Mouse (Mus musculus): Measurements from ENCODE around the gene Ftl1-ps1. TPM values are rescaled to one million over a fixed set of nuclear protein-coding genes. Genes with fewer than 3 reads are reported as not detected.
A peak's percentile ranks its signal among the peaks of the same experiment; 100 is the strongest.

Ftl1-ps1 gene
- total and polyA plus RNA-seq, 2 experiments, result 77.4 to 106 TPM

DNA sequence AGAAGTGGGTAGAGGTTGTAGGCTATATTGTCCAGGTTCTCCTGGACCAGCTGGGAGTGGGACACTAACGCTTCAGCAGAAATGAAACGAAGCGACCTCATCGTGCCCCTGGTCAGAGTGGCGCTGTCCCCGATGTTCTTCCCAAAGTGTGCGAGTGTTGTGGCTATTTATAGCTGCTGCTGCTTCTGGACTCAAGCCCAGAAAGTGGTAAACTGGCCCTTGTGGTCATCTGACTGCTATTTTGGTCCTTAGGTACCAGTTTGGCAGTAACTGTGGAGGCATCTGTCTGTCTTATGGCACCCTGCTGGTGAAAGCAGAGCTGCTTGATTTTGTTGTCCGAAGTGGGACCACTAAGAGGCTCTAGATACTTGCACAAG lies 35.6 kb upstream of the Ftl1-ps1 start, which contains the start of gene Lrrc14b:
TSS of gene Lrrc14b (minus strand) at position 147 of the 377 bp plus-strand sequence.
- 13% methylated on average over 8 of the region's 8 CpGs for WGBS
- no peaks in the 10 kb centered on the region for H3K79me2 ChIP-seq (ENCODE audit: control insufficient read depth, insufficient read depth, low read length)
- no peaks in the 10 kb centered on the region for H3K27me3 ChIP-seq (ENCODE audit: control insufficient read depth, insufficient read depth, low read length)
- H3K9ac ChIP-seq (ENCODE audit: low read depth, low read length), result peak within 1 kb of the TSS; percentile 10; the same call in 1 of the 2 replicates
- peak within 1 kb of the TSS; percentile 1; the same call in 1 of the 2 replicates for H3K27ac ChIP-seq (replicated peaks; ENCODE audit: insufficient read depth, low read depth, low read length)
- H3K36me3 ChIP-seq (ENCODE audit: control insufficient read depth, insufficient read depth, low read length), result peaks cover 6% of the 10 kb centered on the region
- H3K4me3 ChIP-seq (ENCODE audit: insufficient read depth, low read depth, low read length), result peak within 1 kb of the TSS; percentile 19; the same call in 1 of the 2 replicates
- peak; percentile 74 for DNase-seq (ENCODE audit: extremely low read depth, low read depth, low spot score)
- TF ChIP-seq POLR2A (IDR thresholded peaks at IDR 0.05; ENCODE audit: extremely low read depth, insufficient read depth, low read length) (no peak), CTCF (IDR thresholded peaks at IDR 0.05; ENCODE audit: low read depth, low read length) (no peak)
- peaks cover 7% of the 10 kb centered on the region; the same call in 1 of the 2 replicates for H3K4me1 ChIP-seq (ENCODE audit: control insufficient read depth, insufficient read depth, low read length)

DNA sequence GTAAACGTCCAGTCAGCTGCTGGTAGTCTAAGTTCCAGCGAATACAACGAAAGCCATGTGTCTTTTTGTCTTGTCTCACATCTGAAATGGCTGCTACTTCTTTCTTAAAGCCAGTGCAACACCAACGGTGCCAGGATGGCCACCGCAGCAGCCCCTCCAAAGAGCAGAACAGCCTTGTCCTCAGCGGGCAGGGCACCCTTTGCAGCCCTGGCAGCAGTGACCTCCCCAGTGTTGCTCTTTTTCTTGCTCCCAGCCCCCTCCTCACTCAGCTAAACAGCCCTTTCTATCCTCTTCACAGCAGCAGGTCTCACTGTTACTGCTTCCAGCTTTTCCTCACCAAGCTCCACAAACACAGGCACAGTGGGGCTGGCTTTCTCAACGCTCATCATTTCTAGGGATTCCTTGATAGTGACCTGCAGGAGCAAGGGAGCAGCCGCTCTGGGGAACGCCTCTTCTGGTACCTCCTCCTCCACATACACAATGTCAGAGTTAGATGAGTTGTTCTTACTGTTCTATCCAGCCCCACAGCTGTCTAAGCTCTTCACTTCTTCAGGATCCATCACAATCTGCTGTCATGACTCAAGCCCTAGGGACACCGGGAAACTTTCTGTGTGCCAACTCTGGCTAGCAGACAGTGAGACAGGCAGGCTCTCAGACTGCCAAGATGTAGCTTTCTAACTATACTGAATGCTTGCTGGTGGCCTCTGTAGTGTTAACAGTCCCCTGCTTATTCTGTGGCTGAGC lies 17.8 kb upstream of the Ftl1-ps1 start:
- Histone ChIP-seq H3K27me3 (ENCODE audit: control insufficient read depth, insufficient read depth, low read length) (no peaks in the 10 kb centered on the region), H3K4me3 (ENCODE audit: insufficient read depth, low read depth, low read length) (no peak overlapping the region), H3K79me2 (ENCODE audit: control insufficient read depth, insufficient read depth, low read length) (no peaks in the 10 kb centered on the region), H3K27ac (replicated peaks; ENCODE audit: insufficient read depth, low read depth, low read length) (no peak overlapping the region), H3K9ac (ENCODE audit: low read depth, low read length) (no peak overlapping the region), H3K4me1 (ENCODE audit: control insufficient read depth, insufficient read depth, low read length) (no peaks in the 10 kb centered on the region), H3K36me3 (ENCODE audit: control insufficient read depth, insufficient read depth, low read length) (peaks cover 10% of the 10 kb centered on the region)
- 82% methylated on average over 10 of the region's 10 CpGs for WGBS
- no peak for TF ChIP-seq CTCF (IDR thresholded peaks at IDR 0.05; ENCODE audit: low read depth, low read length)
- TF ChIP-seq POLR2A (IDR thresholded peaks at IDR 0.05; ENCODE audit: extremely low read depth, insufficient read depth, low read length), result no peak
- no peak for DNase-seq (ENCODE audit: extremely low read depth, low read depth, low spot score)

DNA sequence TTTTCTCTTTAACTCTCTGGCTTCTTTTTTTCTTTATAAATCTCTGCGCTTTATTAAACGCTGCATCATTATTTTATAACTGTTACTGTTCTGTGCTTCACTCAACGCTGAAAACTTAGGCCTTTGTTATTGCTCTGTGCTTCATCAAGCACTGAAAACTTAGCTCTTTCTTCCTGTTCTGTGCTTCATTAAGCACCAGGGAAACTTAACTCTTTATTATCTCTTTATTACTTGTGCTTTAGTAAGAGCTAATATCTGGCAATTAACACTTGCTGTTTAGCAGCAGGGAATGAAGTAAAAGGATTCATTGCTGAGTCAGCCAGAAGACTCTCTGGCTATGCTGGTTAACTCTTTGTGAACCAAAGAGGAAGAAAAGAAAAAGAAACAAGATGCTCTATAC lies 17.2 kb upstream of the Ftl1-ps1 start:
- Histone ChIP-seq H3K27me3 (ENCODE audit: control insufficient read depth, insufficient read depth, low read length) (no peaks in the 10 kb centered on the region), H3K4me1 (ENCODE audit: control insufficient read depth, insufficient read depth, low read length) (no peaks in the 10 kb centered on the region), H3K27ac (replicated peaks; ENCODE audit: insufficient read depth, low read depth, low read length) (no peak overlapping the region), H3K9ac (ENCODE audit: low read depth, low read length) (no peak overlapping the region), H3K36me3 (ENCODE audit: control insufficient read depth, insufficient read depth, low read length) (peaks cover 6% of the 10 kb centered on the region), H3K79me2 (ENCODE audit: control insufficient read depth, insufficient read depth, low read length) (no peaks in the 10 kb centered on the region), H3K4me3 (ENCODE audit: insufficient read depth, low read depth, low read length) (no peak overlapping the region)
- WGBS, result 83% methylated on average over 3 of the region's 3 CpGs
- TF ChIP-seq POLR2A (IDR thresholded peaks at IDR 0.05; ENCODE audit: extremely low read depth, insufficient read depth, low read length), result no peak
- TF ChIP-seq CTCF (IDR thresholded peaks at IDR 0.05; ENCODE audit: low read depth, low read length), result no peak
- no peak for DNase-seq (ENCODE audit: extremely low read depth, low read depth, low spot score)

DNA sequence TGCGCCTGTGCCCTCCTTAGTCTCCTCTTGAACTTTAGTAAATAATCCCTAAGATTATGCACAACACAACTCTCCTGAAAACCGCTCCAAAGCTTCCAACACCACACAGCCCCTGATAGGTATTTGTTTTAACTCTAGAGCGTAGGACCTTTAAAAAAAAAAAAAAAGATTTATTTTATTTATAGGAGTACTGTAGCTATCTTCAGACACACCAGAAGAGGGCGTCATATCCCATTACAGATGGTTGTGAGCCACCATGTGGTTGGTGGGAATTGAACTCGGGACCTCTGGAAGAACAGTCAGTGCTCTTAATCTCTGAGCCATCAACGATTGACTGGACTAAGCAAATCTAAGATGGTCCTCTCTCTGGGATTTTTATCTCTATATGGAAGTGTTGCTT lies 9.8 kb upstream of the Ftl1-ps1 start:
- H3K4me1 ChIP-seq (ENCODE audit: control insufficient read depth, insufficient read depth, low read length), result no peaks in the 10 kb centered on the region
- no peak overlapping the region for H3K9ac ChIP-seq (ENCODE audit: low read depth, low read length)
- H3K79me2 ChIP-seq (ENCODE audit: control insufficient read depth, insufficient read depth, low read length), result no peaks in the 10 kb centered on the region
- H3K27ac ChIP-seq (replicated peaks; ENCODE audit: insufficient read depth, low read depth, low read length), result no peak overlapping the region
- WGBS, result 64% methylated on average over 6 of the region's 6 CpGs
- H3K36me3 ChIP-seq (ENCODE audit: control insufficient read depth, insufficient read depth, low read length), result no peaks in the 10 kb centered on the region
- H3K27me3 ChIP-seq (ENCODE audit: control insufficient read depth, insufficient read depth, low read length), result no peaks in the 10 kb centered on the region
- no peak overlapping the region for H3K4me3 ChIP-seq (ENCODE audit: insufficient read depth, low read depth, low read length)
- TF ChIP-seq CTCF (IDR thresholded peaks at IDR 0.05; ENCODE audit: low read depth, low read length), result no peak
- no peak for TF ChIP-seq POLR2A (IDR thresholded peaks at IDR 0.05; ENCODE audit: extremely low read depth, insufficient read depth, low read length)
- DNase-seq (ENCODE audit: extremely low read depth, low read depth, low spot score), result no peak

DNA sequence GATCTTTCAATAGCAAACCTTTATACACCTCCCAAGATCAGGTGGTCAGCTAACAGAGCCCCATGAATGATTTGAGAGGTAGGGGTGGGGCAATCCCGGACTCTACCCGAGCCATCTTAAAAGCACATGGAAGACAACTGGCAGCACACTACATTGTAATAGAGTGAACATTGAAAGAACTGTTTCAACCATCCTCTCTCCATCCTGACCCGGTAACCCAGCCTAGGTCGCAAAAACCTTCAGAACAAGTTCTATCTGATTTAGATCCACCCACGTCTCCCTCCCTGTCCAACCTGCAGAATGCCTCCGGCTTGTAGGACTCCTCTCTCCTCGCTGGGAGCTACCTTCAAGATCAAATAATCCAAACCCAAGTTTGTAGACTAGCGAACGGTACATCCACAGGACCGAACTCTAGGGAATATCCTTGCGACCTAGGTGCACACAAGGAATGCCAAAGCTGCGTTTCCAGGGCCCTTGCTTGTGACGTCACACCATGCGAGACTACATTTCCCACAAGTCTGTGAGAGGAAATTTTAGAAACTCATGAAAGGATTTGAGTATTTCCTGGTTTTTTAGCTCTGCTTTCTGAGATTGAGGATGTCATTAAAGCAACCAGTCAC lies 9.0 kb upstream of the Ftl1-ps1 start, which contains the start of gene Zfp72:
TSS of gene Zfp72 (minus strand) at position 466 of the 620 bp plus-strand sequence.
- Histone ChIP-seq H3K4me1 (ENCODE audit: control insufficient read depth, insufficient read depth, low read length) (no peaks in the 10 kb centered on the region), H3K79me2 (ENCODE audit: control insufficient read depth, insufficient read depth, low read length) (no peaks in the 10 kb centered on the region), H3K27ac (replicated peaks; ENCODE audit: insufficient read depth, low read depth, low read length) (no peak within 1 kb of the TSS), H3K27me3 (ENCODE audit: control insufficient read depth, insufficient read depth, low read length) (no peaks in the 10 kb centered on the region), H3K4me3 (ENCODE audit: insufficient read depth, low read depth, low read length) (peak within 1 kb of the TSS; percentile 60), H3K36me3 (ENCODE audit: control insufficient read depth, insufficient read depth, low read length) (no peaks in the 10 kb centered on the region), H3K9ac (ENCODE audit: low read depth, low read length) (peak within 1 kb of the TSS; percentile 52)
- TF ChIP-seq CTCF (IDR thresholded peaks at IDR 0.05; ENCODE audit: low read depth, low read length), result no peak
- no peak for TF ChIP-seq POLR2A (IDR thresholded peaks at IDR 0.05; ENCODE audit: extremely low read depth, insufficient read depth, low read length)
- DNase-seq (ENCODE audit: extremely low read depth, low read depth, low spot score), result peak; percentile 87
- WGBS, result 1% methylated on average over 14 of the region's 14 CpGs

Measured in liver, adult 2 months (tissue).